Mouse (Mus musculus) thymus, postnatal 0 days (tissue): Measurements from ENCODE around the gene Txn1. TPM values are rescaled to one million over a fixed set of nuclear protein-coding genes. Genes with fewer than 3 reads are reported as not detected.

Experiments
- DNase-seq: peaks from one replicate; pipeline ENCODE4 v3.0.0-alpha.2; 2015; ENCODE audit warnings: low spot score
- polyA plus RNA-seq: library from polyadenylated mRNA; unstranded; fragments of >200 nt; fragmentation: Nextera tagmentation; extraction: Ambion mirVana; gene quantifications from 2 replicates; pipeline ENCODE4 v1.2.1, GENCODE M21; 2015

Gene Txn1
- 716 and 724 TPM in 2 replicates for polyA plus RNA-seq

DNA sequence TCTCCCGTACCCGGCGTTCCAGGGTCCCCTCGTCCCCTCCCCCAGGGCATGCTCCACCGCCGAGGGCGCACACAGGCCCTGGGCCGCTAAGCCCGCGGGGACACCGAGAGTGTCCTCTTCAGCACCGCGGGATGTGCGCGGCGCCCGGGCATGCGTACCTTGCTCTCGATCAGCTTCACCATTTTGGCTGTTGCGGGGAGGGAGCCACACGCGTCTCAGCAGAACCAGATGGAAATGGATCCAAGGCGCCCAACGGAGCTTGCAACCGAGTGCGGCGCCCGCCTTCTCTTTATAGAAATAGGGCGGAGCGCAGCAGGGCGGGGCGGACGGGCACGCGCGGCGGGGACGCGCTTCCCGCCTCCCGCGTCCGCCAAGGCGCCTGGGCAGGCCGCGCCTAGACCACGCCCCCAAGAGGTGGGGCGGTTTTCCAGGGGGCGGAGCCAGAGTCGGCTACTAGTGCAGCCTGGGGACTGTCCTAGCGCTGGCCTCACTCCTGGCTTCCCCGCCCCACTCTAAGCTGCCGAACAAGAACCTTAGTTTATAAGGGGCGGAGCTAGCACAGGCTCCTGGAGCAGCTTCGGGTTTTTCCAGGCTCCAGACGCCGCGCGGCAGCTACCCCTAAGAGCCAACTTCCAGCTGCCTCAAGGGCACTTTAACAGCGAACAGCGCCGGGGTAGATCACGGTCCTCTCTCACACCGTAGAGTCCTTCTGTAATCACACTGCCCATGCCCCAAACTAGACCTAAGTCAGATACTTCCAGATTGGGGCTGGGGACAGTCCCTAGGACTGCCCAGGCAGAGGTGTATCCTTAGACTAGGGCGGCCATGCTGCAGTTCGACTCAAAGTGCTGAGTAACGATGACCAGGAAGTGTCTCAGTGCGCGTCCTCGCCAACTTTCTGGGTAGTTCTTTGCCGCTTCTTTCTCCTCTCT, at the start of gene Txn1:
Txn1 (minus strand) TSS at position 383 of the 932 bp plus-strand sequence.
- peak; percentile 96 for DNase-seq

DNA sequence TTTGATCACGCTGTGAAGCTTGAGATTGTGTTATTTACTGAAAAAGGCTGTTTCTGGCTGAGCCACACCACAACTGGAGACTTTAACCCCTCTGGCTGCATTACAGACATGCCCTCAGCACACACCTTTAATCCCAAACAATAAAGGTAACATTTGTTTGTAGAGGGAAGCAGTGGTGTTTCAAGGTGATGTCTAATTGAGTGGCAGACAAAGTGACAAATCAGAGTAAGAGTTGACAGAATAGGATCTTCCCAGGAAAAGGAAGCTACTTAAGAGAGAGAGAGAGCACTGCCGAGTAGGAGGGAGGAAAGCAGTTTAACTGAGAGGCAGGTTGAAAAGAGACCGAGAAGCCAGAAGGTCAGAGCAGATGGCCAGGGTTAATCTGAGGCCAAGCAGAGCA, 47.3 kb upstream of the Txn1 start:
- no peak for DNase-seq

DNA sequence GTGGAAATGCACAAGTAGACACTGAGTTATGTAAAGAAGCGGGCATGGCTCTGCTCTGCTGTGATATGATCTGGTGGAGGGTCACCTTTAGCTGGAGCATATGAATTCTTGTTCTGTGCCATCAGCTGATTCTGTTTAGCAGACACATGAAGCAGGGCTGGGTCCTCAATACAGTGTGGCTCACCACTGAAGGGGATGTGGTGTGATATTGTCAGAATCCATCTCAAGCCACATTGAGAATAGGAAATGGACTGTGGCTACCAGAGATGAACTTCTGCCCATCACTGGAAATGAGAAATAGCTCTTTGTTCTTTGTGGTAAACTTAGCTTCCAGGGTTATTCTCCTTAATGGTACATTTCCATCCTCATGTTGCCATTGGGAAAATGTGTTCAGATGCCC, 35.2 kb upstream of the Txn1 start:
- no peak for DNase-seq

DNA sequence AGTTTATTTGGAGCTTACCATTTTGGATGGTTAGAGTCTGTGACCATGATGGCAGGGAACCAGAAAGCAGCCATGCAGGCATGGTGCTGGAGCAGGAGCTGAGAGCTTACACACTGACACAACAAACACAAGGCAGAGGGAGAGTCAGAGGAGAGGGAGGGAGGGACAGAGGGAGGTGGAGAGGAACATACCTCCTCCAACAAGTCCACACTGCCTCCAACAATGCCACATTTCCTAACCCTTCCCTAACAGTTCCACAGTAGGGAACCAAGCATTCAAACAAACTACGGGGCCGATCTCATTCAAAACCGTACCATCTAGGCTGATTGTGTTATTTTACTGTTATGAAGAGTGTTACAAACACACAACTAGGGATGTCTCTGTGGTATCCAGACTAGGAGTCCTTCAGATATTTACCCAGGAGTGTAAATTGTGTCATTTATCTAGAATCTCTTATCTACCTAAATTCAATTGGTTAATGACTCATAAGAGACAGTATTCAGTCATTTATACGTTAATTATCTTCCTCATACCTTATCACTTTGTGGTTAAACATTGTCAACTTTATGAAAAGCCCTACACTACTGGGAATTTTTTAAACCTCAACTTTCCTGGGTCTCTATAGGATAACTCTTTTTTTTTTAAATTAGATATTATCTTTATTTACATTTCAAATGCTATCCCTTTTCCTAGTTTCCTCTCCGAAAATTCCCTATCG, 18.3 kb upstream of the Txn1 start:
- no peak for DNase-seq

DNA sequence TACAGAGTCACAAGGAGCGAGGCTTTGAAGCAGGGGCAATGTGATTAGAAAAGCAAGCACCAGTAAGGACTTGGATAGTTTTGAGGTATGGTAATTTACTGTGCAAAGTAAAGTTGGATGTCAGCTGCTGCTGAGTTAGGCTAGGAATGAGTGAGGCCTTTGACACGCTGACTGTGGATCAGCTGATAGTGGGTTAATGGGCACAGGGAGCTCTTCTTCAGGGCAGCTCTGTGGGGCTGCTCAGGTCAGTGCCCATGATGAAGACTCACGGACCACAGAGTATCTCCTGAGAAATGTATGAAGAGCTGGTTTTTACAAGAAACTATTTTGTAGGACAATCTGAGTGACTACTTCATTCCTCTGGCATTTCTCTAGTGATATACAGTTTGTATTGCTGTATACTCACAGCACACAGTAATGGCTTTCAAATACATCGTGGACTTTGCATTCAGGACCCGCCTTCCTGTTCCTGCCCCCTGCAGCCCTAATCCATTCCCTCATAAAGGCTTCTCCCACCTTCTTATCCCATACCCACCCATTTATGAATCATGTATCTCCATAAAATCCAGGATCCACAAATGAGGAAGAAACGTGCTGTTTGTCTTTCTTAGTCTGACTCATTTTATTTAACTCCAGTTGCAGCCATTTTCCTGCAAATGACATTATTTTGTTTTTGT, 17.5 kb upstream of the Txn1 start:
- DNase-seq, result no peak

DNA sequence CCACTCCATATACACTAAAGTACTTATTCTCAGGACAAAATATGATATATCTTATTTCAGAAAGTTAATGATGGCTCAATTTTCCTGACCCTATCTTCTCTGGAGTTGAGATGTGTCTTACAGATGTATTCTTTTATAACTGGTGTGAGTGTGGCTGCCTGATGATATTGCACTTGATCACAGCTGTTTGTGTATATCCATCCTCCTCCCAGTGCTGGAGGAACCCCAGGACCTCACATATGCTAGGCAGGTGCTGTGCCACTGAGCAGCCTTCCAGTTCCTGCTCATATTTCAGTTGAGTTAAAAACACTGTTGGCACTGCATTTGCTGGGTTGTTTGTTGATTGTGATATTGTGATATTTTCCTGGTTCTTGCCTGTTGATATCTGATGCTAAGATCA, 14.1 kb upstream of the Txn1 start:
- no peak for DNase-seq

DNA sequence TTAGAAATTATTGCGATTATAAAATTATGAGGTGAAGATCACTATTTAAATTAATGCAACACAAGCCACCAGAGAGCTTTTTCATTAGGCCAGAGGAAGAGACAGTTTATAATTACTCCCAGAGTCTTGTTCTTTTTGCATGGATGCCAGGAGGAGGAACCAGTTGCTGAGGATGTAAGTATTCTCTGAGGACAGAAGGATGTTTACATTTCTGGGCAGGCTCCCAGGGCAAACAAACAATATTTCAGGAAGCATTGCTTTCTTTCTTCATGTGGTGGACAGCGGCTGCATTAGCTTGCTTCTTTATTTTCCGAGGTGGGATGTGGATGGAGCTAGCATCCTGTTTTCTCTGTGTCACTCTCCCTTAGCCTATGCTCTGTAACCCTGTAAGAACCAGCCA, 11.0 kb upstream of the Txn1 start:
- DNase-seq, result no peak

DNA sequence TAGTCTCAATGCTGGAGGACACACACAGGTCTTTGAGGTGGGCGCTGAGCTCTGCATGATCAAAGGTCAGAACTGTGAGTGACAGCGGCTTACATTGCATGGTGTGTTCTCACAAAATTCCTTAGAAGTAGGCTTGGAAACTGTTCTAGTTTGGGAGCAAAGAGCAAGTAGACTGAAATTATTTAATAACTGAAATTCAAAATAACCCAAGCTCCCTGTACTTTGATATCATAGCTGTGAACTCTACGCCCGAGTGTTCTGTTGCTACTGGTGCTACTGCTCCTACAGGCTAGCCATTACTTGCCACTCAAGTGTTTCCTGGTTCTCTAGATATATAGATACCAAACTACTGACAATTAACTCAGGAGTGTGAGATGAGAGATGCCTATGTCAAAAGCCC, 9.3 kb upstream of the Txn1 start:
- DNase-seq, result no peak

DNA sequence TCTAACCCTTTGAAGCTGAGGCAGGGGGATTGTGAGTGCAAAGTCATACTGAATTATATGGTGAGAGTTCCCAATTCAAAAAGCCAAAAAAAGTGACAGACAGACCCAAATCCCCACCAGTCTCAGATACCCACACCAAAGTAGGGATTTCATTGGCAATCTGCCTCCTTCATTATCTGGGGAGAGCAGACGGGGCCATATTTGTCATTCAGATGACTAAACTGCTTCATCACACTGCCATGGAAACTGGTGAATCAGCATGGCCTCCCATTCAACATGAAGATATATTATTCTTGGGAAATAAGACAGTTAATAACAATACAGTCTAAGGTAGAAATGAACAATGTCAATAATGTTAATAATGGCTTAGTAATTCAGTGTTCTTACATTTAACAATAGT, 7.9 kb upstream of the Txn1 start:
- no peak for DNase-seq

DNA sequence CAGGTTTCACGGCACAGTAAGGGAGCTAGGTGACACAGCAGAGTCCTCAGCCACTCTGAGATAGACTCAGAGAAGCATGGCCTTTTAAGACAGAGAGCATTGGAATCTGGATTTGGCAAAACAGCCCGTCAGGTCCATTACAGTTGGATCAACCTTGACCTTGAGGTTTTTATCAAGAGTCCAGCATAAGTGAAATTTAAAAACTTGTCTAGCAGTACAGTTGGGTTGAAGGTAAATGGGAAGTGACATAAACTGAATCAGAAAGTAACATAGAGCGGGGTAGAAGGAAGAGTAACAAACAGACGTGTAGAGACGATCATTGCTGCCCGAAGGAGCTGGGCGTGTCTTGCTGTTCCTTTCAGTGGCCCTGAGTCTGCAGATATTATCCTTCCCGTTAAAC, 2.8 kb upstream of the Txn1 start:
- DNase-seq, result no peak

DNA sequence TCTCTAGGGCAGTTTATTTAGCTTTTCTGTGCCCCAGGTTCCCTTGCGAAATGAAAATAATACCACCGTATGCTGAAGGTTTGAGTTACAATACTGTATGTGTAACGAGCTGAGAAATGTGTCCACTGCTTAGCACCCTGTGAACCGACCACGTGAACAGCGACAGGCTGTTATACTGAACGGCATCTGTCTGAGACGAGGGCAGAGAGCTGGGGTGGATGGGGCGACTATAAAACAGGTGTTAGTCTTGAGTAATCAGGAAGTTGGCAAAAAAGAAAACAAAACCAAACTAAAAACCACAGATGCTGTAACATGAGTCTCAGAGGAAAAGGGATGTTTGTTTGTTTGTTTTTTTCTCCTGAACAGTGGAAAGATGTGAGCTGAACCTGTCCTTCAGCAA, 1.9 kb upstream of the Txn1 start:
- DNase-seq, result peak; percentile 84

DNA sequence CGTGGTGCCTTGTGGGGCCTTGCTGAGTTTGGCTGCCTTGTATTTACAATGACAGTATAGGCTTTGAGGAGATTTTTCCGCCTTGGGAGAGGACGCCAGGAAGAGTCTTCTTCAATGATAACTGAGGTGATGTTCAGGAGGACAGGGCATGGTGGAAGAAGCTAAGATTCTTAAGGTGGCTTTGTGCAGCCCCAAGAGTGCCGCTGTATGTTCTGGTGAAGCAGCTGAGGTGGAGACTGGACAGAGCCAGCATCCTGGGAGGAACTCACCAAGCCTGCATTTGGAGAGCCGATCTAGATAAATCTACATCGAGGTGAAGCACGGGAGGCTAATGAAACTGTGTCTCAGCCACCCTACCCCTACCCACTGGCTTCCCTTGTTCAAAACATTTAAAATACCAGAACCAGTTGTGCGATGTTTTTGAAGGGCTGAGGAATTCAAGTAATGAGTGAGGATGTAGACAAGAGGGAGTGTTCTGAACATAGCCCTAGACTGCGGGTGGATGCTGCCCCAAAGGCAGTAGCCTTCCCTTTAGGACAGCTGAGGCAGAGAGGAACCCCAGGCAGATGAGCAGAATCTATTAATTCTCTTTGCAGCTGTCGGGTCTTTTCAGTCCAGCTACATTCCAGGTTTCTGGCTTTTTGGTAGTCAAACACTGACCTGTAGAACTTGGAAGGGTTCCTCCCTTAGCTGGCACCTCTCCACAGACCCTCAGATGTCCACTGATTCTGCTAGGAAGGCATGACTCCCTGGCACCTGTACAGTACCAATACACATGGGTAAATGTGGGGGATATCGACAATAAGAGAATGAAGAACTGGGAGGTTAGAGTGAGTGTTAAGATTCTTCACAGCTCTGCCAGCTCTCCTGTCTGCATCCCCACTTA, 1.2 kb upstream of the Txn1 start:
- peak; percentile 9 for DNase-seq

DNA sequence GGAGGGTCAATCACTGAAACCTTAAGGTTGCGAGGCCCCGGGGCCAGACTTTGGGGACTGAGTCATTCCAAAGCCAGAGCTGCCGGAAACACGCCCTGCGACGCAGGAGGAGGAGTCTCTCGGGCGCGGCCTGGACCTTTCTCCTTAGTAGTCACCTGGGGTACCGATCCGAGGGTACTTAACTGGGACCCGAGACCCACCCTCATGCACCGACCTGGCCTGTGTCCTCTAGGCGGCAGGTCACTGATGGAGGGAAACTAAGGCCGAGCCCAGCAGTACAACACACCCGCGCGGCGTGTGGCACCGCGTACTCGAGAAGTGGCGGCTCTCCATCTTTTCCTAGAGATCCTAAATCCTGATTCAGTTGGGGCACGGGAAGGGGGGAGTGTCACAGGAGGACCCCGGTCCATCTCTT, 660 bp downstream of the Txn1 start:
- DNase-seq, result peak; percentile 54

DNA sequence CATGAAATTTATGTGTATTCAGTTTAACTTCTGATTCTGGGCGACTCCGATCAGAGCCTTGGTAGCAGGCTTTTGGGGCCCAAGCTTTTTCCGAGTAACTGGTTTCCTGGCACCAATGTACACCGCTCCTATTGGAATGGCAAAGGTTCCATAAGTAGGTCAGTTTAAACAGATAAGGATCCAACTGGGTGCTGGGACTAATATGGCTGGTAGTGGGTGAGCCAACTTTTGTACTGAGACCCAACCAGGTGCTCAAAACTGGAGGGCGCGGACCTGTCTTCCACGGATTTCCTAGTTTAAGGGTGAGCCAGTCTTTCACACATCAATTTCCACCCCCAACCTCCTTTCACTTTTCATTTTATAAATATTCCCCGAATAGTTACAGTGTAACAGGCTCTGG, 1.2 kb downstream of the Txn1 start:
- DNase-seq, result no peak

DNA sequence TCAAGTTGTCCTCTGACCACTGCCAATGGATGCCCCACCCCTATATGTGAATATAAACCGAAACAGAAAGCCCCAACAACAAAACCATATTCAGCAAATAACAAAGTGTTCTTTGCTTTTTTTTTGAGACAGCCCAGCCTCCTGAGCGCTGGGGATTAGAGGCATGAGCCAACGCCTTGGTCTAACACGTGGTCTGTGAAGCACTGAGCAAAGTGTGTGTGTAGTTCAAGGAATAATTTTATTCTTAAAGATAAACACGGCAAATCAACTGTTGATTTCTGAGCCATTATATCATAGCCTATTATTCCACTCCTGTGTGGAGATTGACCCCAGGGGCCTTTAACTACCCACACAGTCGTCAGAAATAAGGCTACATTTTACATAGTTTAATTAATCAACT, 1.6 kb downstream of the Txn1 start:
- DNase-seq, result no peak

DNA sequence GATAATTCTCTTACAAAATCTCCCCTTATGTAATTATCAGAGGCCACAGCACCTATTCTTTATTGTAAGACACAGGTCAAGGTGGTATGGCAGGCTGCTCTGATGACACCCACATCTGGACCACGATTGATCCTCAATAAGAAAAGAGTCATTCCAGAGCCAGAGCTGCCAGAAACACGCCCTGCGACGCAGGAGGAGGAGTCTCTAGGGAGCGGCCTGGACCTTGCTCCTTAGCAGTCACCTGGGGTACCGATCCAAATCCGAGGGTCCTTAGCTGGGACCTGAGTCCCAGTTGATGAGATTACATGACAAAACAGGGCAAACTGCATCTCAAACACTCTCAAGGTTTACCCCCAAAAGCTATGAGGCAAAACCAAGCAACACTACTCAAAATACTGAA, 2.4 kb downstream of the Txn1 start:
- no peak for DNase-seq

DNA sequence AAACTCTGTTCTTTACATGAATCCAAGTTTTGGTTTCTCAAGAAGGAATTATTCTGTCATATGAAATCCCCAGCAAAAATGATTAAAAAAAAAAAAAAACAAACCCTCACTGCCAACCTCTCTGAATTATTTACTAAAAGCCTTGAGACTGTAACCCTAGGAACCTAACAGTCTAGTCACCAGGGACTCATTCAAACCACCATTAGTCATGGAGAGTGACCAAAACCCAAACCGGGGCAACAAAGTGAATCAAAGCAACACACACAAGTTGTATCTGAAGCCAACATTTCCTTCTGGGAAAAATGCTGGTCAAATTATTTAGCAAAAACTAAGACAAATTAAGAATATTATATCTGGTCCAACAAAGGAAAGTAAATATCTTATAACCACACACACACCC, 3.3 kb downstream of the Txn1 start:
- no peak for DNase-seq

DNA sequence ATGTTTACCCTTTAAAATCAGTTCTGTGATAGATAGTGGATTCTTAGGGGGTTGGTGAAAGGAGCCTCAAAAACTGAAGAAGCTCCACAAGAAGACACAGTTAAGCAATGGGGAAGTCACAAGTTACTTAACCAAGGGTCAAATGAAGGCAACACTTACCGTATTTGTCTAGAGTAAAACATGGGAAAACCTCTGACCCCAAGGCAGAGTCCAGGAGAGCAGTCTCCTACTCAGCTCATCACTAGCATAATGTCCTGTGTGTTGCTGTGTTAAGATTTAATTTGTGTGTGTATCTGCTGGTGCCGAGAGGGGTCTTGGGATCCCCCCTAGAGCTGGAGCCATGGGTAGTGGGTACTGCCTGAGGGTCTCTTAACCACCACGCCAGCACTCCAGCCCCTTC, 3.8 kb downstream of the Txn1 start:
- no peak for DNase-seq

DNA sequence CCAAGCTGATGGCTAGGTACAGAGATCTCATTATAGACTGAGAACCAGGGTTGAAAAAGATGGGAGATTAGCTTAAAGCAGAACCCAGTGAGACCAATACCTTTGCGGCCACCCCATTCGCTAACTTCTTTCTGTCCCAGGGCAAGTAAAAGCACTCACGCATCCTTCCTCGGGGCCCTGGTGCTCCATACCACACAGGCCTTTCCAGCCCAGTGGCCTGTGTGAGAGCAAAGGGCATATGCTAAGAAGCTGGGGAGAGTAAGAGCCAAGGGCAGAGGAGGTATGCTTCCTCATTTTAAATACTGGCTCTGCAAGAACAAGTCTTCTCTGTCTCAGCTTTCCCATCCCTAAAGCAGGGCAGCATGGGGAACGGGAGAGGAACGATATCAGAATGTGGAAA, 6.3 kb downstream of the Txn1 start:
- no peak for DNase-seq

DNA sequence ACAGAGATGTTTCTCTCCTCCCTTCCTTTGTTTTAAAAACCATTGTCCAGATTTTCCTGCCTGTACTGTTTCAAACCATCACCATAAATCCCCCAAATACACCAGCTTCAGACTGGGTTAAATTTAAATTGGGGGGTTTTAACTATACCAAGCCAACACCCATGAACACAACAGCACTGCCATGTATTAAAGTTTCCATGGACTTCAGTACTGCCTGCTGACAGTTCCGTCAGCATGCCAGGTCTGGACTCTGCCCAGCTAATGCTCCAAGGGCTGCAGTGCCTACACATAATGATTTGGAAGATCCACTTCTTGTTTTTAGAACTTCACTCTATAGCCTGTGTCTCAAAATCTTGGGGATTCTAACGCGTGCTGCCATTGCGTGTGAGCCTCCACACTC, 8.7 kb downstream of the Txn1 start:
- DNase-seq, result no peak

DNA sequence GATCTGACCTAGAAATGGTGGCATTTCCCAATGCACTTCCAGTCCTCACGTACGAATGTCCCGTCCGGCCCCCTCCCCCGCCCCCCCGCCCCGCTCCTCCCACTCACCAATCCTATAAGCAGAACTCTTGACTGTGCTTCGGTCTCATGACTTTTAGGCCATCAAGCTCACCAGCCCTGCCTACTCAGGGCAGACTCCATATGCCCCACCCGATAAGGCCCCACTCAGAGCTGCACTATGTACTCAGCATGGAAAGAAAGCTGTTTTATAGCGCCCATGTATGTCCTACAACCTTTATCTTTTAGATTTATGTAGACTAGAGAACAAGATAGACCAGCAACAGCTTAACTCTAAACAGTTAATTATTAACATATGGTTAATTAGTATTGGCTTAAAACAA, 9.2 kb downstream of the Txn1 start:
- no peak for DNase-seq
